13 mouse cellular contexts compared by ENCODE assay signal in the genomic region with DNA sequence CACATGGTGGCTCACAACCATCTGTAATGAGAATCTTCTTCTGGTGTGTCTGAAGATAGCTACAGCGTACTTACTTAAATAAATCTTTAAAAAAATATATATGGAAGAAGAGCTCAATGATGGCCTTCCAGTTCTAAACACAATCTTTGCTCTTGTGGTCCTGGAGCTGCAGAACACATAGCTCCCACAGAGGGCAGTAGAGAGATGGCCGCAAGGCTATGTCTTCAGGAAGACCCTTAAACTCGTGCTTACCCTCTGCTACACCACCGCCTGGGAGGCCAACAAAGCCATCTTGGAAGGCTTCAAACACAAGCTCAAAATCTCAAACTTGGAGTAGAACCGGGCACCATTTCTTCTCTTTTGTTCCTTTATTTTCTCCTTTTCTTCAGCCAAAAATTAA. TPM values are rescaled to one million over a fixed set of nuclear protein-coding genes. Genes with fewer than 3 reads are reported as not detected.
DNase-seq lines count a peak whose midpoint lies in the region; ATAC-seq and TF ChIP-seq lines count a peak whose summit lies in the region.
"Had no signal": no experiment of that assay in that cellular context is flagged by ENCODE, and none has a peak within 500 bp of the region (broad histone marks: within the 10 kb centered on the region; RNA-seq: fewer than 3 reads in every experiment).

No protein-coding gene starts in this region.

- H3K27ac ChIP-seq in hindbrain, postnatal 0 days, result no peak overlapping the region
- H3K27ac ChIP-seq in hindbrain, embryonic 10.5 days, result no peak overlapping the region
- no peak overlapping the region for H3K27ac ChIP-seq in testis, adult 2 months (ENCODE audit: control insufficient read depth, insufficient read depth, low read depth, low read length)
- H3K27ac ChIP-seq: macrophage; stomach, embryonic 15.5 days had no signal

- TF ChIP-seq POLR2A in testis, adult 2 months (IDR thresholded peaks at IDR 0.05; ENCODE audit: control insufficient read depth, low read depth, low read length), result no peak

- no peak overlapping the region for H3K4me3 ChIP-seq in hindbrain, postnatal 0 days (ENCODE audit: low read length)
- H3K4me3 ChIP-seq in hindbrain, embryonic 10.5 days, result no peak overlapping the region
- H3K4me3 ChIP-seq in testis, adult 2 months (ENCODE audit: control insufficient read depth, low read depth, low read length), result no peak overlapping the region
- H3K4me3 ChIP-seq: stomach, embryonic 15.5 days had no signal

- WGBS in hindbrain, postnatal 0 days, result 55% methylated on average over 5 of the region's 5 CpGs
- 48% methylated on average over 5 of the region's 5 CpGs for WGBS in hindbrain, embryonic 10.5 days

- H3K4me1 ChIP-seq in hindbrain, postnatal 0 days (ENCODE audit: insufficient read depth, low read length), result no peaks in the 10 kb centered on the region
- no peaks in the 10 kb centered on the region for H3K4me1 ChIP-seq in hindbrain, embryonic 10.5 days (replicated peaks)
- H3K4me1 ChIP-seq in testis, adult 2 months (ENCODE audit: control insufficient read depth, insufficient read depth, low read length), result peaks cover 2% of the 10 kb centered on the region; the same call in 1 of the 2 replicates
- H3K4me1 ChIP-seq: stomach, embryonic 15.5 days had no signal

- no peak for ATAC-seq in hindbrain, postnatal 0 days
- no peak for ATAC-seq in erythroid progenitor cell, adult 5-6 weeks (replicated peaks; ENCODE audit: low FRiP score, poor library complexity, severe bottlenecking)
- ATAC-seq: forebrain, embryonic 16.5 days had no signal

- no peaks in the 10 kb centered on the region for H3K9me3 ChIP-seq in hindbrain, postnatal 0 days (ENCODE audit: low read length)
- H3K9me3 ChIP-seq in hindbrain, embryonic 10.5 days, result no peaks in the 10 kb centered on the region
- H3K9me3 ChIP-seq: stomach, embryonic 15.5 days had no signal

- peak; percentile 8 for DNase-seq in hindbrain, postnatal 0 days (ENCODE audit: low spot score)
- DNase-seq in hindbrain, embryonic 10.5 days (ENCODE audit: low spot score), result no peak
- DNase-seq in testis, postnatal 10 days (ENCODE audit: low spot score), result no peak
- DNase-seq in forelimb bud, embryonic 11.5 days (ENCODE audit: low read depth, low spot score), result peak; percentile 11
- peak; percentile 27 for DNase-seq in thymus, postnatal 4 days
- DNase-seq in B cell, adult 2 months, result no peak
- DNase-seq: cerebellum, adult 9-10 months; heart, postnatal 14 days had no signal

- H3K27me3 ChIP-seq in hindbrain, postnatal 0 days (ENCODE audit: insufficient read depth, low read length), result no peaks in the 10 kb centered on the region
- peaks cover 15% of the 10 kb centered on the region for H3K27me3 ChIP-seq in hindbrain, embryonic 10.5 days (ENCODE audit: insufficient read depth, poor library complexity, severe bottlenecking)
- no peaks in the 10 kb centered on the region for H3K27me3 ChIP-seq in testis, adult 2 months (ENCODE audit: control insufficient read depth, insufficient read depth, low read length)
- H3K27me3 ChIP-seq: stomach, embryonic 15.5 days had no signal

- peak; percentile 41 for TF ChIP-seq CTCF in hindbrain, postnatal 0 days (IDR thresholded peaks at IDR 0.05; ENCODE audit: low read depth)
- peak; percentile 24; the same call in 1 of the 2 replicates for TF ChIP-seq CTCF in testis, adult 2 months (IDR thresholded peaks at IDR 0.05; ENCODE audit: control insufficient read depth, insufficient read depth, insufficient replicate concordance, low read depth, low read length)

- no peak overlapping the region for H3K9ac ChIP-seq in hindbrain, postnatal 0 days (replicated peaks; ENCODE audit: low read length)
- H3K9ac ChIP-seq: stomach, embryonic 15.5 days had no signal

- H3K36me3 ChIP-seq in hindbrain, postnatal 0 days (ENCODE audit: insufficient read depth, low read length), result no peaks in the 10 kb centered on the region
- no peaks in the 10 kb centered on the region for H3K36me3 ChIP-seq in hindbrain, embryonic 10.5 days
- no peaks in the 10 kb centered on the region for H3K36me3 ChIP-seq in testis, adult 2 months (ENCODE audit: control insufficient read depth, insufficient read depth, low read length)
- H3K36me3 ChIP-seq: stomach, embryonic 15.5 days had no signal

- no peak overlapping the region for H3K4me2 ChIP-seq in hindbrain, postnatal 0 days (ENCODE audit: low read depth, low read length)
- H3K4me2 ChIP-seq: stomach, embryonic 15.5 days had no signal

RNA-seq across cellular contexts. Expression of a gene that starts 6.4 kb away (rescaled TPM):
- 7.2 and 7.9 TPM in 2 replicates for total RNA-seq in hindbrain, postnatal 0 days (2014; rRNA removed)
- 4.7 and 5.6 TPM in 2 replicates for polyA plus RNA-seq in hindbrain, postnatal 0 days (2015; fragmentation: Nextera tagmentation; extraction: Ambion mirVana)
- polyA plus RNA-seq in hindbrain, embryonic 10.5 days (2016; fragmentation: Nextera tagmentation; extraction: Ambion mirVana), result 2.8 and 3.3 TPM in 2 replicates
- 0.49 and 0.51 TPM in 2 replicates for polyA plus RNA-seq in testis, adult 2 months (2012; rRNA removed)
- total RNA-seq in erythroid progenitor cell, adult 5-6 weeks (2015; ENCODE audit: low replicate concordance), result not detected in 2 replicates
- total RNA-seq in erythroid progenitor cell, adult 5-6 weeks (2017; ENCODE audit: low replicate concordance), result not detected in 2 replicates

RNA-seq across cellular contexts. Expression of a gene that starts 59.3 kb away (rescaled TPM):
- total RNA-seq in hindbrain, postnatal 0 days (2014; rRNA removed), result 23.4 and 26.7 TPM in 2 replicates
- polyA plus RNA-seq in hindbrain, postnatal 0 days (2015; fragmentation: Nextera tagmentation; extraction: Ambion mirVana), result 27.1 and 28.9 TPM in 2 replicates
- polyA plus RNA-seq in hindbrain, embryonic 10.5 days (2016; fragmentation: Nextera tagmentation; extraction: Ambion mirVana), result 36.1 and 39.9 TPM in 2 replicates
- polyA plus RNA-seq in testis, adult 2 months (2012; rRNA removed), result 9.2 and 11.1 TPM in 2 replicates
- total RNA-seq in erythroid progenitor cell, adult 5-6 weeks (2015; ENCODE audit: low replicate concordance), result 43.2 and 55.5 TPM in 2 replicates
- total RNA-seq in erythroid progenitor cell, adult 5-6 weeks (2017; ENCODE audit: low replicate concordance), result 122 and 141 TPM in 2 replicates

Comparison
In these comparisons a context has a peak if more than half of its experiments do, and no peak if none do; other contexts are left out.
1. DNase-seq: peak in hindbrain, postnatal 0 days (single experiment), forelimb bud, embryonic 11.5 days (single experiment) and thymus, postnatal 4 days (single experiment); none in hindbrain, embryonic 10.5 days (single experiment), testis, postnatal 10 days (single experiment) and B cell, adult 2 months (0 of 2).